Mouse (Mus musculus): Measurements from ENCODE around the gene Add3. TPM values are rescaled to one million over a fixed set of nuclear protein-coding genes. Genes with fewer than 3 reads are reported as not detected.

Gene Add3
- polyA plus RNA-seq, 1 experiment from 2014 or later: 100 TPM

DNA sequence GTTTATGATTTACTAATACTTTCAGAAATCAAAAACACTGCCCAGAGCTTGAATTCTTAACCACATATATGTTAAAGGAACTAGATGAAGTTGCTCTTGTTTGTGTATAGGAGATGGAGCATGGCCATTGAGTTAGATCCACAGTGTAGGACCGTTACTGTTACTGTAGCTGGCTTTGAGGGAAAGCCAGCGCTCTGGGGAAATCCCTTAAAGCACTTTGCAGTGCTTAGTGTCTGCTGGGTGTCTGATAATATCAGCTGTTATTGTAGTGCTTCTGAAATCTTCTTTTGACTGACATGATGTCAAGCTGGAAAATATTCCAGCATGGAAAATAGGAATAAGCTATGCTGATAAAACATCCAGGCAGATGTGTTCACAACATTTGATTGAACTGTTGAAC lies 33.8 kb downstream of the Add3 start:
- Histone ChIP-seq H3K9me3 (ENCODE audit: low read length) (no peaks in the 10 kb centered on the region), H3K4me1 (ENCODE audit: insufficient read depth, low read depth, low read length) (no peaks in the 10 kb centered on the region), H3K27me3 (replicated peaks; ENCODE audit: insufficient read depth, low read length) (no peaks in the 10 kb centered on the region), H3K36me3 (ENCODE audit: insufficient read depth, low read length) (no peaks in the 10 kb centered on the region), H3K27ac (ENCODE audit: low read length) (no peak overlapping the region), H3K4me3 (ENCODE audit: low read depth, low read length) (no peak overlapping the region), H3K4me2 (replicated peaks; ENCODE audit: low read depth, low read length) (no peak overlapping the region), H3K9ac (replicated peaks; ENCODE audit: low read depth) (no peak overlapping the region)
- ATAC-seq: no peak
- no peak for DNase-seq (ENCODE audit: low spot score)
- WGBS: 80% methylated on average over 2 of the region's 2 CpGs
- TF ChIP-seq EP300 (IDR thresholded peaks at IDR 0.05) (no peak), CTCF (IDR thresholded peaks at IDR 0.05) (no peak)

GRCm38 (mm10) chr19:53175550-53175949 lies 35.3 kb downstream of the Add3 start:
- TF ChIP-seq CTCF (IDR thresholded peaks at IDR 0.05): no peak
- TF ChIP-seq EP300 (IDR thresholded peaks at IDR 0.05): no peak
- DNase-seq (ENCODE audit: low spot score) (no peak), ATAC-seq (no peak)
- Histone ChIP-seq H3K4me2 (replicated peaks; ENCODE audit: low read depth, low read length) (no peak overlapping the region), H3K9me3 (ENCODE audit: low read length) (no peaks in the 10 kb centered on the region), H3K27ac (ENCODE audit: low read length) (no peak overlapping the region), H3K36me3 (ENCODE audit: insufficient read depth, low read length) (no peaks in the 10 kb centered on the region), H3K4me3 (ENCODE audit: low read depth, low read length) (no peak overlapping the region), H3K4me1 (ENCODE audit: insufficient read depth, low read depth, low read length) (peaks cover 3% of the 10 kb centered on the region; the same call in 1 of the 2 replicates), H3K9ac (replicated peaks; ENCODE audit: low read depth) (no peak overlapping the region), H3K27me3 (replicated peaks; ENCODE audit: insufficient read depth, low read length) (no peaks in the 10 kb centered on the region)
- 80% methylated on average over 5 of the region's 5 CpGs for WGBS

DNA sequence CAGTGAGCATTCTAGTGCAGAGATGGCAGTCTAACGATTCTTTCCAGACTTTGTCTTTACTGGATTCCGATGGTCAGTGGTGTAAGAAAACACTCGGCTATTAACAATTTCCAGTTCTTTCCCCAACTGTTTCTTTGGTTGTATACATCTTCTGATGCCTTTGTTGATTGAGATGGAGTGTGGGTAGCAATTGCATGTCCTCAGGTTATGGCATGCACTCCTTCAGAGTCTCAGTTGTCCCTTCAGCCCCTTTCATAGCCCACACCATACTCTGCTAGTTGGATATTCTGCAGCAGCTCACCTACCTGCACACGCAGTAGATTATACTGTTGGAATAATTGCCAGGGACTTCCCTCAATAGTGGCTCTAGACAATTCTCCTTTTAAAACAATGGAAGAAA lies 36.3 kb downstream of the Add3 start:
- no peak overlapping the region for H3K9ac ChIP-seq (replicated peaks; ENCODE audit: low read depth)
- WGBS: 82% methylated on average over 4 of the region's 4 CpGs
- H3K27me3 ChIP-seq (replicated peaks; ENCODE audit: insufficient read depth, low read length): no peaks in the 10 kb centered on the region
- DNase-seq (ENCODE audit: low spot score) (no peak), ATAC-seq (no peak)
- TF ChIP-seq EP300 (IDR thresholded peaks at IDR 0.05) (no peak), CTCF (IDR thresholded peaks at IDR 0.05) (no peak)
- peaks cover 12% of the 10 kb centered on the region; the same call in 1 of the 2 replicates for H3K4me1 ChIP-seq (ENCODE audit: insufficient read depth, low read depth, low read length)
- no peak overlapping the region for H3K4me3 ChIP-seq (ENCODE audit: low read depth, low read length)
- no peak overlapping the region for H3K4me2 ChIP-seq (replicated peaks; ENCODE audit: low read depth, low read length)
- H3K27ac ChIP-seq (ENCODE audit: low read length): no peak overlapping the region
- no peaks in the 10 kb centered on the region for H3K9me3 ChIP-seq (ENCODE audit: low read length)
- H3K36me3 ChIP-seq (ENCODE audit: insufficient read depth, low read length): no peaks in the 10 kb centered on the region

DNA sequence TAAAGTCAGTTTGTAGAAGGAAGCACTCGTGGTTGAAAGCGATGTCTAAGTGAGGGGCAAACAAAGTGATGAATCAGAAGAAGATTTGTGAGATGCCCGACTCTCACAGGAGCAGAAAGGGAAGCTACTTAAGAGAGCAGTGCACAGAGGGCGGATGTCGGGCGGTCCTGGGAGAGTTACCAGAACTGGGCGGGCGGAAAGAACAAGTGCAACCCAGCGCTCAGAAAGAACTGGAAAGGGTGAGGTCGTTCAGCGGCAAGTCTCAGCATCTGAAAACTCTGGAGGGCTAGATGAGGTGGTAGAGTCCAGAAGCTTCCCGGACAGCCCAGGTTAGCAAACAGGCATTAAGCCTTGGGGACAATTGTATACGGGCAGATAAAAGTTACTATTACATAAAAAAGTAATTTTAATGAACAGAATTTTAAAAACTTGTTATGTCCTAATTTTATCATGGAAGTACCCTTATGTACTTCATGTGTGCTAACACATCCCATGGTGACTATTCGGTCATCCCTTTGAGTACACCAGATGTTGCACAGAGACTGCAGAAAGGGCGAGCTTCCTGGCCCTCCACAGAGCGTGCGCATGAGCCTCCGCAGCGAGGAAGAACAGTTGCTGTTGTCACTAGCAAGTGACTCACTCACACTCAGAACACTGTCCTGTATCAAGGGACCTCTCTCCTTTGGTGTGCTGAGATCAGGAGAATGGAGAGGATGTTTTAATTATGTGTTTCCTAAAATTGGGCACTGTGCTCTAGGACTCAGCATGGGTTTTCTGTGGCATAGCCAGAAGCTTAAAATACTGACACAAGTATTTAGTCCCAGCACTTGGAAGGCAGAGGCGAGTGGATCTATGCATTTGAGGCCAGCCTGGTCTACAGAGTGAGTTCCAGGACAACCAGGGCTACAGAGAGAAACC lies 38.6 kb downstream of the Add3 start:
- TF ChIP-seq CTCF (IDR thresholded peaks at IDR 0.05) (no peak), EP300 (IDR thresholded peaks at IDR 0.05) (no peak)
- Histone ChIP-seq H3K9me3 (ENCODE audit: low read length) (no peaks in the 10 kb centered on the region), H3K4me3 (ENCODE audit: low read depth, low read length) (no peak overlapping the region), H3K9ac (replicated peaks; ENCODE audit: low read depth) (no peak overlapping the region), H3K27me3 (replicated peaks; ENCODE audit: insufficient read depth, low read length) (no peaks in the 10 kb centered on the region), H3K4me1 (ENCODE audit: insufficient read depth, low read depth, low read length) (peaks cover 27% of the 10 kb centered on the region; the same call in 1 of the 2 replicates), H3K36me3 (ENCODE audit: insufficient read depth, low read length) (no peaks in the 10 kb centered on the region), H3K27ac (ENCODE audit: low read length) (no peak overlapping the region), H3K4me2 (replicated peaks; ENCODE audit: low read depth, low read length) (no peak overlapping the region)
- DNase-seq (ENCODE audit: low spot score): no peak
- ATAC-seq: no peak
- WGBS: 85% methylated on average over 20 of the region's 20 CpGs

DNA sequence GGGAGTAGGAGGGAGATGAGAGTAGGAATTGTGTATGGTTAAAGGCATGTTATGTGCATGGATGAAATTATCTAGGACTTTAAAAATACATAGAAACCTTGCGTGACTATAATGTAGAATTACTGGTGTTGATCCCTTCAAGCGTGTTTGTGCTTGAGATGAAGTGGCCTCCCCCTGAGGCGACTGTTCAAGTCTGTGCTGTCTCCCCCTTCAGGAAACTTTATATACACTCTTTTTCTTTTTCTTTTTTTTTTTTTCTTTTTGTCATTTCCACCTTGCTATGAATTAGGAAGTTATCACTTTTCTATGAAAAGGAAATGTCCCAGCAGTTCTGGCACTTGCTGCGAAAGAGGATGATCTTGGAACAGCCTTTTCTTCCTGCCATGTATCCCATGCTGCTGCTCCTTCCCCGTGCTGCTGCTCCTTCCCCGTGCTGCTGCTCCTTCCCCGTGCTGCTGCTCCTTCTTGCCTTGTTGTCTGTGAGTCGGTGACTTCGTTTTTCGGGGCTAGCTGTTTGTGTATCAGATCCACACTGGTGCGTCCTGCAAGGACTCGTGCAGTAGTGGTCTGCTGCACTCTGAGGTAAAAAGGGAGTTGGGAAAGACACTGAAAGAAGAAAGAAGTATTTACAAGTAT lies 40.0 kb downstream of the Add3 start:
- Histone ChIP-seq H3K4me1 (ENCODE audit: insufficient read depth, low read depth, low read length) (peaks cover 39% of the 10 kb centered on the region; the same call in 1 of the 2 replicates), H3K36me3 (ENCODE audit: insufficient read depth, low read length) (no peaks in the 10 kb centered on the region), H3K4me2 (replicated peaks; ENCODE audit: low read depth, low read length) (no peak overlapping the region), H3K27ac (ENCODE audit: low read length) (peak overlapping the region; percentile 83), H3K9ac (replicated peaks; ENCODE audit: low read depth) (no peak overlapping the region), H3K4me3 (ENCODE audit: low read depth, low read length) (no peak overlapping the region), H3K9me3 (ENCODE audit: low read length) (no peaks in the 10 kb centered on the region), H3K27me3 (replicated peaks; ENCODE audit: insufficient read depth, low read length) (no peaks in the 10 kb centered on the region)
- WGBS: 46% methylated on average over 12 of the region's 12 CpGs
- no peak for ATAC-seq
- TF ChIP-seq CTCF (IDR thresholded peaks at IDR 0.05): peak; percentile 13; the same call in 1 of the 2 replicates
- TF ChIP-seq EP300 (IDR thresholded peaks at IDR 0.05): no peak
- no peak for DNase-seq (ENCODE audit: low spot score)

Data from lung, postnatal 0 days (tissue).